Mouse (Mus musculus) lung, embryonic 15.5 days (tissue): Measurements from ENCODE around the gene Borcs6. TPM values are rescaled to one million over a fixed set of nuclear protein-coding genes. Genes with fewer than 3 reads are reported as not detected.

Experiments
- ATAC-seq: fragments of 200-750 bp; cut with Nextera tagmentation; 2 replicates; pipeline ENCODE4 v1.8.0; 2017; ENCODE audit warnings: moderate number of reproducible peaks, borderline replicate concordance; ENCODE audit not compliant: low FRiP score, low TSS enrichment; ENCODE audit errors: extremely low read depth
- H3K27ac ChIP-seq: fragments of 300-500 bp; sonication (generic); 2 replicates; pipeline ENCODE4 v1.5.1; 2015; ENCODE audit warnings: moderate library complexity, mild to moderate bottlenecking, inconsistent platforms
- H3K27me3 ChIP-seq: fragments of 300-500 bp; sonication (generic); 2 replicates; pipeline ENCODE4 v1.6.1; 2015; ENCODE audit warnings: inconsistent platforms
- H3K36me3 ChIP-seq: fragments of 300-500 bp; sonication (generic); 2 replicates; pipeline ENCODE4 v1.6.1; 2015; ENCODE audit warnings: inconsistent platforms
- H3K4me1 ChIP-seq: fragments of 300-500 bp; sonication (generic); 2 replicates; pipeline ENCODE4 v1.6.1; 2015; ENCODE audit warnings: inconsistent platforms
- H3K4me2 ChIP-seq: fragments of 300-500 bp; sonication (generic); 2 replicates; pipeline ENCODE4 v1.6.1; 2015; ENCODE audit warnings: inconsistent platforms, mild to moderate bottlenecking, moderate library complexity
- H3K4me3 ChIP-seq: fragments of 300-500 bp; sonication (generic); 2 replicates; pipeline ENCODE4 v1.5.1; 2015; ENCODE audit warnings: mild to moderate bottlenecking, inconsistent platforms
- H3K9ac ChIP-seq: fragments of 300-500 bp; sonication (generic); 2 replicates; pipeline ENCODE4 v1.6.1; 2015; ENCODE audit warnings: inconsistent platforms
- H3K9me3 ChIP-seq: fragments of 300-500 bp; sonication (generic); 2 replicates; pipeline ENCODE4 v1.6.1; 2016; ENCODE audit warnings: inconsistent platforms
- WGBS: fragments of 180-500 bp; shearing (Covaris S2); methylation state at CpG from one replicate; pipeline ENCODE4 v1.1.7; 2015; 5-methylcytosine and 5-hydroxymethylcytosine counted together
- polyA plus RNA-seq: library from polyadenylated mRNA; unstranded; fragments of >200 nt; fragmentation: Nextera tagmentation; extraction: Ambion mirVana; gene quantifications from 2 replicates; pipeline ENCODE4 v1.2.1, GENCODE M21; 2015

Gene Borcs6
- polyA plus RNA-seq, 1 experiment from 2014 or later = 10.3 TPM

DNA sequence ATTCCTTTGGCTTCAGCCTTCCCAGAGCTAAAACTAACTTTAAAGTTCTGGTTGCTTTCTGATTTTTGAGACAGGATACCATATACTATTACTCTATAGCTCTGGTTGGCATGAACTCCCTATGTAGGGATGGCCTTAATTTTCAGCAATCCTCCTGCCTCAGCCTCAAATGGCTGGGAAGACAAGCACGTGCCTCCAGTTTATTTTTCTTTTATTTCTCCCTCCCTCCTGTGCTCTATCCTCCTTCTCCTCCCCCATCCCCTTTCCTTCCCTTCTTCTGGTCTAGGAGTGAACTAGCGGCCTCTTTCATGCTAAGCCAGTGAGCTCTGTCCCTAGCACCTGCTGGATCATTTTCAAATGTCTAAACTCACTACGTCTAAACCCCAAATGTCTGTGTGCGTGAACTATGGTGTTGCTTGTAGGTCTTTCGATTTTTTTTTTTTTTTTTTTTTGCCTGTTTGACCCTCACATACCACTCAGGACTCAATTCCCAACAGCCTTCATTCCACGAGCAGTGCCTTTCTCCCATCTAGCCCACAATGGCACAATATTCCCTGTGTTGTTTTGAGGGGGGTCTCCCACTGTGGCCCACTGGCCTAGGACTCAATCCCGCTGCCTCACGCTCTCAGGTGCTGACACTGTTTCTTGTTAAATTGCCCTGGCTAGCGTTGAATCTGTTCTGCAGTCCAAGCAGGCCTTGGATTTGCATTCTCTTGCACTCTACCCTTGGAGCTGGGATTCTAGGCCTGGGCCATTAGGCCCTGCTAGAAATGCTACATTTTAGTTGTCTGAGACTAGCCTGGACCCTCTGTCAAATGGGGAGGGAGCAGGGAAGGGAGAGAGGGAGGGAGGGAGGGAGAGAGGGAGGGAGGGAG is 5.0 kb downstream of the Borcs6 start:
- peak overlapping the region; percentile 54 for H3K9ac ChIP-seq
- H3K4me2 ChIP-seq = peak overlapping the region; percentile 64
- no peaks in the 10 kb centered on the region for H3K9me3 ChIP-seq
- H3K4me1 ChIP-seq = peaks cover 44% of the 10 kb centered on the region
- H3K27ac ChIP-seq = peak overlapping the region; percentile 74; the same call in 1 of the 2 replicates
- H3K27me3 ChIP-seq = no peaks in the 10 kb centered on the region
- WGBS = 48% methylated on average over 9 of the region's 9 CpGs
- H3K36me3 ChIP-seq = no peaks in the 10 kb centered on the region
- no peak for ATAC-seq
- H3K4me3 ChIP-seq = peak overlapping the region; percentile 79

DNA sequence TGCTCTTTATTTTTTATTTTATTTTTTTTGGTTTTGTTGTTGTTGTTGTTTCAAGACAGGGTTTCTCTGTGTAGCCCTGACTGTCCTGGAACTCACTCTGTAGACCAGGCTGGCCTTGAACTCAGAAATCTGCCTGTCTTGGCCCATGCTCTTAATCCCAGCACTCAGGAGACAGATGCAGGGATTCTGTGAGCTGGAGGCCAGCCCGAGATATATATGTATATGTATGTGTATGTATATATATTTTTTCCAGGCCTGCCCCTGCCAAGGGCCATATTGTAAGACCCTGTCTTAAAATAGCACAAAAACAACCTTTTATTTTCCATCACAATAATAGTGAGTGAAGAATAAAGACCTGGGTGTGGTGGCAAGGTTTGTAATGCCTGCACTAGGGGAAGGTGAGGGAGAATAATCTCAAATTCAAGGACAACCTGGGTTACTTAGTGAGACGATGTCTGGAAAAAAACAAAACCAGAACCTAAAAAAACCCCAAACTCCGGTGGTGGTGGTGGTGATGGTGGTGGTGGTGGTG is 5.9 kb downstream of the Borcs6 start:
- no peak overlapping the region for H3K9ac ChIP-seq
- no peak overlapping the region for H3K27ac ChIP-seq
- H3K27me3 ChIP-seq = no peaks in the 10 kb centered on the region
- peaks cover 47% of the 10 kb centered on the region for H3K4me1 ChIP-seq
- no peak for ATAC-seq
- H3K4me2 ChIP-seq = peak overlapping the region; percentile 88; the same call in 1 of the 2 replicates
- H3K9me3 ChIP-seq = no peaks in the 10 kb centered on the region
- 48% methylated on average over 3 of the region's 3 CpGs for WGBS
- no peak overlapping the region for H3K4me3 ChIP-seq
- H3K36me3 ChIP-seq = no peaks in the 10 kb centered on the region

DNA sequence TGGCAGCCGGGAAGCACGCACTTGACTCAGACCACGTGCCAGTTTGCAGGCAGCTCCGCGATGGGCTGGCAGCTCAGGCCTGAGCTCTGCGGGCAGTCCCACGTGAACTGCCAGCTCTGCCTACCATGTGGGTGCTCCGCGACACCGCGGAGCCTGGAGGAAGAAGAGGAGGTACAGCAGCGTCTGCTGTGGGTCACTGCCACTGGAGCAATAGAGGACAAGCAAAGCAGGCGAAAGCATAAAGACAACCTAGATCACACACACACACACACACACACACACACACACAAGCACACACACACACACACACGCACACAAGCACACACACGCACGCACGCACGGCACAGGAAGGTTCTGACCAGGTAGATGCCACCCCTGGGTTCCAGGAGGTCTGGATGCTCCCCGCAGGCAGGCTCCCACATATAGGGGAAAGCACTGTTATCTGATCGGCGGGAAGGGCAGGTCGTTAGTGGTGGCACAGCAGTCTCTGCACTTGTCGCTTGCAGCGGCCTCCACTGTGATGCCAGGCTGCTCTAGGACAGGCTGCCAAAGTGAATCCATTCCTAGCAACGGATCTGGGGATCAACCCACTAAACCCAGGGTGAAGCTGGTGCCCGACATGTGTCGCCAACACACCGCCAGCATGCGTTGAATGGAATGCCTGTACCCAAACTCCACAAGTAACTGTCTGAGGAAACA is 6.8 kb downstream of the Borcs6 start:
- no peak for ATAC-seq
- Histone ChIP-seq H3K27me3 (no peaks in the 10 kb centered on the region), H3K36me3 (no peaks in the 10 kb centered on the region), H3K4me1 (peaks cover 44% of the 10 kb centered on the region), H3K9me3 (no peaks in the 10 kb centered on the region), H3K9ac (peak overlapping the region; percentile 45), H3K4me3 (peak overlapping the region; percentile 40), H3K27ac (no peak overlapping the region), H3K4me2 (peak overlapping the region; percentile 88)
- 2% methylated on average over 29 of the region's 29 CpGs for WGBS

DNA sequence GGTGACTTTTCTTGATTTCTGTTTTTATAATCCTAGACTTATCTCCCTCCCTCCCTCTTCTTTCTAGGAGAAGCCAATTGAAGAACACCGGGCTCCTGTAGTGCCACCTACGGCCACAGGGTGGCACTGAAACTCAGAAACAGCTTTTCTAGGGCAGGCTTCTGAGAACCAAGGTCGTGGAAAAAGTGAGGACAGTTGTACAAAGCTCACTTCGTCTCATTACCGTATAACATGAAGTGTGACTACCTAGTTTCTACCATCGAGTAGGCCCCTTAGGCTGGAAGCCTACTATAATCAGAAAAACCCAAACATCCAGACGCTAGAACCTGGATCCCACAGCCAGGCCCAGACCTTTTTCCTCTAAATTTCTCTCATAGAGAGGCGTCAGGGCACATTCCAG is 7.4 kb downstream of the Borcs6 start:
- peak overlapping the region; percentile 45; the same call in 1 of the 2 replicates for H3K9ac ChIP-seq

DNA sequence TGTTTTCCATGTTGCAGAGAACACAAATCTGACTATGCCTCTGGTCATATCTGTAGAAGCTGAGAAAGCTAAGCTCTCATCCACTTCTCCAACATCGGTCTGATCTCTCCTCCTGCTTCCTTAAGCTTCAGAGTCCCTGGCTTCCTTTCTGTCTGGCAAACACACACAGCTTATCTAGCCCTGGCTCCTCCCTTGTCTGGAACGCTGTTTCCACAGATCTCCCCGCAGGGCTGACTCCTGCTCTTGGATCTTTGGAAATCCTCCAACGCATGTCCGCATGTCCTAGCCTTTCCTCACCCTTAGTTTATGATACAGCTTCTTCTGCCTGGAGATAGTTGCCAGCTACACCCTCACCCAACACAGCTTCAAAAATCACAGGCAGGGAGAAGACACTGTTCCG is 8.1 kb downstream of the Borcs6 start:
- Histone ChIP-seq H3K4me2 (no peak overlapping the region; the same call in 1 of the 2 replicates), H3K27ac (peak overlapping the region; percentile 60), H3K4me3 (no peak overlapping the region), H3K27me3 (no peaks in the 10 kb centered on the region), H3K4me1 (peaks cover 49% of the 10 kb centered on the region), H3K9me3 (no peaks in the 10 kb centered on the region), H3K36me3 (no peaks in the 10 kb centered on the region), H3K9ac (no peak overlapping the region)
- no peak for ATAC-seq
- 27% methylated on average over 6 of the region's 6 CpGs for WGBS

More for the DNA sequence above, 7.4 kb downstream of the Borcs6 start:
- Histone ChIP-seq H3K36me3 (no peaks in the 10 kb centered on the region), H3K4me2 (peak overlapping the region; percentile 88), H3K4me3 (peak overlapping the region; percentile 40), H3K9me3 (no peaks in the 10 kb centered on the region), H3K27ac (peak overlapping the region; percentile 60; the same call in 1 of the 2 replicates), H3K4me1 (peaks cover 44% of the 10 kb centered on the region), H3K27me3 (no peaks in the 10 kb centered on the region)
- 6% methylated on average over 8 of the region's 8 CpGs for WGBS
- no peak for ATAC-seq

DNA sequence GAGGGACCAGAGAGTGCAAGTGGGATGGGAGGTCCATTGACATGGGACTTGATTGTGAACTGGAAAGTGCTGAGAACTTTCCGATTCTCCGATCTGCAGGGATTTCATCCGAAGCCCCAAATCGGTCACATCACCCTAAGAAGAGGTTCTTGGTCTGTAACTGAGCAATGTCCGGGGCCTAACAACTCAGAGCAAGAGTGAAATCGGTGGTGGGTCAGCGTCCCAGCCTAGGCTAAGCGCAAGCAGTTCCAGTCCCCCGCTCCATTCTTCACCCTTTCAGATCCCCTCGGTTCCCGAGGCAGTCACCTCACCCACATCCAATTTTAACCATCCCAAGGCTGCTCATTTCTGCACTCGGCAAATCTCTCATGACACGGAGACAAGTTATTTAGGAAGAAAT is 10.6 kb downstream of the Borcs6 start:
- WGBS = 2% methylated on average over 13 of the region's 13 CpGs
- Histone ChIP-seq H3K36me3 (no peaks in the 10 kb centered on the region), H3K4me3 (peak overlapping the region; percentile 69), H3K27ac (peak overlapping the region; percentile 93), H3K4me2 (peak overlapping the region; percentile 84), H3K4me1 (peaks cover 50% of the 10 kb centered on the region), H3K9ac (peak overlapping the region; percentile 78), H3K27me3 (no peaks in the 10 kb centered on the region), H3K9me3 (no peaks in the 10 kb centered on the region)
- no peak; the same call in 1 of the 2 replicates for ATAC-seq

DNA sequence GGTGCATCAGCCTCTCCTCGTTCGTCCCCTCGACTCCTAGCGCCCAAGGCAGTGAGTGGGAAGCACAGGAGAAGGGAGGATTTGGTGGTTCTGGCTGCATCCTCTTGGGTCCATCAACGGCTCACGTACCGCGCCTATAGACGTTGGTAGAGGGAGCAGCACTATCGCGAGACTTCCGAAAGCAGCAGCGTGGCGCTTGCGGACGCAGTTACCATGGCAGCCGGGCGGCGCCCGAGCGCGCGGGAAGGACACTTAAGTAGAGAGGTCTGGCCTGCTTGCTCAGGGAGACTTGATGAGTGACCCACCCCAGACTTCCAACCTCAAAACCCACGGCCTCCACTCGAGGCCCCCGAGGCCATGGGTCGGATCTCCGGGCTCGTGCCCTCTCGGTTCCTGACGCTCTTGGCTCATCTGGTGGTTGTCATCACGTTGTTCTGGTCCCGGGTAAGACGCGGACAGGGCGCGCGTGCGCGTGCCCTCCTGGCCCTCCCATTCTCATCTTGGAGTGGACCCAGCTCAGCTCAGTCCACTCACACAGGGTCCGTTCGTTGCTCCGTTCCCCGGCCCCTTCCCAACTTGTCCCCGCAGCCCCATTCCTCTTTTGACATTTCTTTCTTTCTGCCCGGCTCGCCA is 11.2 kb downstream of the Borcs6 start, which contains the start of gene Tmem107:
Gene Tmem107 (plus strand): TSS at position 217 of the 633 bp plus-strand sequence.
- peaks cover 50% of the 10 kb centered on the region for H3K4me1 ChIP-seq
- peak within 1 kb of the TSS; percentile 78 for H3K9ac ChIP-seq
- H3K4me3 ChIP-seq = peak within 1 kb of the TSS; percentile 69
- no peaks in the 10 kb centered on the region for H3K36me3 ChIP-seq
- no peaks in the 10 kb centered on the region for H3K9me3 ChIP-seq
- H3K4me2 ChIP-seq = peak within 1 kb of the TSS; percentile 84
- H3K27me3 ChIP-seq = no peaks in the 10 kb centered on the region
- WGBS = under 1% methylated on average over 47 of the region's 47 CpGs
- ATAC-seq = peak; percentile 87
- H3K27ac ChIP-seq = peak within 1 kb of the TSS; percentile 93

DNA sequence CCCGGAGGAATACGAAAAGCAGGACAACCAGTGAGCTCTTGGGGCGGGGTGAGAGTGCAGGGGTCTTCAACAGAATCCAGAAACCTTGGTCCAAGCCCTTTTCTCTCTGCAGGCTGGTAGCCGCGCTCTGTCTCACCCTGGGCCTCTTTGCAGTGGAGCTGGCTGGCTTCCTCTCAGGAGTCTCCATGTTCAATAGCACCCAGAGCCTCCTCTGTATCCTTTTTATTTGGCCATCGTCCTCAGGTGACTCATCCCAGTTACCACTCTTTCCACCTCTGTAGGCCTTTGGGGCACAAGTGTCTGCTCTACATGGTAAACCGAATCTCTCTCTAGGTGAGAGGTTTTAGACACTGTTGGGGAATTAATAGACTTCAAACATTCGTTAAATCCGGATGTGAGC is 11.7 kb downstream of the Borcs6 start:
- Histone ChIP-seq H3K27ac (peak overlapping the region; percentile 93), H3K4me3 (peak overlapping the region; percentile 69), H3K36me3 (no peaks in the 10 kb centered on the region), H3K9me3 (no peaks in the 10 kb centered on the region), H3K27me3 (no peaks in the 10 kb centered on the region), H3K9ac (peak overlapping the region; percentile 78), H3K4me1 (peaks cover 46% of the 10 kb centered on the region), H3K4me2 (peak overlapping the region; percentile 84)
- WGBS = 21% methylated on average over 9 of the region's 9 CpGs
- ATAC-seq = no peak

DNA sequence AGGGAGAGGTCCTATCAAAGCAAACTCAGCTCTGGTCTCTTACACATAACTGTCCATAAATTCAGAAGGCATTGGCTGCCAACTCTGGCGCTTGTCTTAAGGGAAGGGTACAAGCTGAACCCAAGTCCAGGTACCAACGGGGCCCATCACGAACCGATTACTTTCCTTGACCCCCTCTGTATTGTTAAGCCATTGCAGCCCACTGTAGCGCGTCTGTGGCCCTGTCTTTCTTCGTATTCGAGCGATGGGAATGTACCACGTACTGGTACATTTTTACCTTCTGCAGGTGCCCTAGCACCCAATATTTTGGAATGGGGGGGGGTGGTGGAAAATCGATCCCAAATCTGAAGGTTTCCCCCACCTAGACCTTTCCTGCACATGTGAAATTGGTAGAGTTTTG is 12.7 kb downstream of the Borcs6 start:
- H3K4me3 ChIP-seq = peak overlapping the region; percentile 32
- peaks cover 38% of the 10 kb centered on the region for H3K4me1 ChIP-seq
- H3K27ac ChIP-seq = peak overlapping the region; percentile 88
- ATAC-seq = no peak
- 78% methylated on average over 11 of the region's 11 CpGs for WGBS
- H3K9me3 ChIP-seq = no peaks in the 10 kb centered on the region
- H3K27me3 ChIP-seq = no peaks in the 10 kb centered on the region
- H3K4me2 ChIP-seq = peak overlapping the region; percentile 84
- H3K9ac ChIP-seq = peak overlapping the region; percentile 44; the same call in 1 of the 2 replicates
- H3K36me3 ChIP-seq = no peaks in the 10 kb centered on the region

DNA sequence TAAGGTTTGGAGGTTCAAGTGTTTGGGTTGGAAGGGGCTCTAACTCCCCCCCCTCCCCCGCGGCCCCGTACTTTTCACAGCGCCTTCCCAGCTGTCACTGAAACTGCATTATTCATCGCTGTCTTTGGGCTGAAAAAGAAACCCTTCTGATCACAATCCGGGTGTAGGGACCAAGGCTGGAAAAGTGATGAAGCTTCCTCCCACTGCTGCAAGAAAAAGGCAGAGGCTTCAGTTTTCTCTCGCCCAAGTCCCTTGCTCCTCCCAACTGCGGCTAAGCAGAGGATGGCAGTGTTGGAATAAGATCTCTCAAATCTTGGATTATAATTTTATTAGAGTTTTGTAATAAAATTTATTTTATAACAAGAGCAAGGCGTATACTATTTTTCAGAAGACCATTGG is 13.1 kb downstream of the Borcs6 start:
- H3K4me3 ChIP-seq = peak overlapping the region; percentile 32
- 2% methylated on average over 9 of the region's 9 CpGs for WGBS
- ATAC-seq = no peak
- H3K4me2 ChIP-seq = peak overlapping the region; percentile 84
- H3K9ac ChIP-seq = peak overlapping the region; percentile 44
- no peaks in the 10 kb centered on the region for H3K27me3 ChIP-seq
- no peaks in the 10 kb centered on the region for H3K36me3 ChIP-seq
- H3K9me3 ChIP-seq = no peaks in the 10 kb centered on the region
- peaks cover 34% of the 10 kb centered on the region for H3K4me1 ChIP-seq
- peak overlapping the region; percentile 88 for H3K27ac ChIP-seq
